Mouse (Mus musculus): Measurements from ENCODE around the gene Endog. TPM values are rescaled to one million over a fixed set of nuclear protein-coding genes. Genes with fewer than 3 reads are reported as not detected.

Endog gene
- polyA plus RNA-seq, 1 experiment from 2014 or later = 20.7 TPM

Other genes starting within 250 kb of the Endog start
- gene Gle1, start 236.1 kb upstream of the Endog start, polyA plus RNA-seq (2014; fragmentation: Nextera tagmentation; extraction: Ambion mirVana) = 65.2 and 70.4 TPM in 2 replicates
- gene Sptan1, start 205.9 kb upstream of the Endog start, polyA plus RNA-seq (2014; fragmentation: Nextera tagmentation; extraction: Ambion mirVana) = 89.9 and 103 TPM in 2 replicates
- 32.6 and 32.8 TPM in 2 replicates for gene Wdr34, start 122.6 kb upstream of the Endog start, polyA plus RNA-seq (2014; fragmentation: Nextera tagmentation; extraction: Ambion mirVana)
- gene Set, start 114.1 kb upstream of the Endog start, polyA plus RNA-seq (2014; fragmentation: Nextera tagmentation; extraction: Ambion mirVana) = 780 and 808 TPM in 2 replicates
- gene Pkn3, start 93.8 kb upstream of the Endog start, polyA plus RNA-seq (2014; fragmentation: Nextera tagmentation; extraction: Ambion mirVana) = 9.0 and 10.6 TPM in 2 replicates
- gene Zdhhc12, start 77.8 kb upstream of the Endog start, polyA plus RNA-seq (2014; fragmentation: Nextera tagmentation; extraction: Ambion mirVana) = 32.1 and 34.1 TPM in 2 replicates
- gene Zer1, start 46.9 kb upstream of the Endog start, polyA plus RNA-seq (2014; fragmentation: Nextera tagmentation; extraction: Ambion mirVana) = 6.7 and 8.7 TPM in 2 replicates
- 14.2 and 16.8 TPM in 2 replicates for gene Tbc1d13, start 37.7 kb upstream of the Endog start, polyA plus RNA-seq (2014; fragmentation: Nextera tagmentation; extraction: Ambion mirVana)
- gene Spout1, start 7.0 kb downstream of the Endog start, polyA plus RNA-seq (2014; fragmentation: Nextera tagmentation; extraction: Ambion mirVana) = 91.6 and 92.6 TPM in 2 replicates
- gene Kyat1, start 34.4 kb downstream of the Endog start, polyA plus RNA-seq (2014; fragmentation: Nextera tagmentation; extraction: Ambion mirVana) = 6.1 and 7.6 TPM in 2 replicates
- 58.2 and 58.3 TPM in 2 replicates for gene Lrrc8a, start 66.2 kb downstream of the Endog start, polyA plus RNA-seq (2014; fragmentation: Nextera tagmentation; extraction: Ambion mirVana)
- gene Gm28035, start 69.1 kb downstream of the Endog start, polyA plus RNA-seq (2014; fragmentation: Nextera tagmentation; extraction: Ambion mirVana) = 0.09 TPM in 1 of 2 replicates, not detected in the other
- 3.3 and 3.7 TPM in 2 replicates for gene Phyhd1, start 94.7 kb downstream of the Endog start, polyA plus RNA-seq (2014; fragmentation: Nextera tagmentation; extraction: Ambion mirVana)
- not detected in 2 replicates for gene Gm28038, start 109.5 kb downstream of the Endog start, polyA plus RNA-seq (2014; fragmentation: Nextera tagmentation; extraction: Ambion mirVana)
- 24.9 and 25.0 TPM in 2 replicates for gene Dolk, start 114.8 kb downstream of the Endog start, polyA plus RNA-seq (2014; fragmentation: Nextera tagmentation; extraction: Ambion mirVana)
- 69.0 and 73.7 TPM in 2 replicates for gene Nup188, start 114.9 kb downstream of the Endog start, polyA plus RNA-seq (2014; fragmentation: Nextera tagmentation; extraction: Ambion mirVana)
- gene Sh3glb2, start 187.8 kb downstream of the Endog start, polyA plus RNA-seq (2014; fragmentation: Nextera tagmentation; extraction: Ambion mirVana) = 49.0 and 59.9 TPM in 2 replicates
- gene Miga2, start 192.7 kb downstream of the Endog start, polyA plus RNA-seq (2014; fragmentation: Nextera tagmentation; extraction: Ambion mirVana) = 19.5 and 20.1 TPM in 2 replicates
- gene Dolpp1, start 220.8 kb downstream of the Endog start, polyA plus RNA-seq (2014; fragmentation: Nextera tagmentation; extraction: Ambion mirVana) = 33.0 and 33.1 TPM in 2 replicates
- gene Crat, start 244.3 kb downstream of the Endog start, polyA plus RNA-seq (2014; fragmentation: Nextera tagmentation; extraction: Ambion mirVana) = 25.6 and 27.9 TPM in 2 replicates
- 74.4 and 83.3 TPM in 2 replicates for gene Ptpa, start 244.5 kb downstream of the Endog start, polyA plus RNA-seq (2014; fragmentation: Nextera tagmentation; extraction: Ambion mirVana)

All from limb, embryonic 11.5 days (tissue).